Mouse (Mus musculus): ENCODE data around the gene Tmed5. TPM values are rescaled to one million over a fixed set of nuclear protein-coding genes. Genes with fewer than 3 reads are reported as not detected.
"Not testable (repeated sequence)": the region's sequence is repeated elsewhere in the genome, so short reads cannot be mapped to it uniquely, and the experiment has no call there.

Tmed5 gene
- total and polyA plus RNA-seq, 2 experiments from 2014 or later: 23.4 to 26.4 TPM

DNA sequence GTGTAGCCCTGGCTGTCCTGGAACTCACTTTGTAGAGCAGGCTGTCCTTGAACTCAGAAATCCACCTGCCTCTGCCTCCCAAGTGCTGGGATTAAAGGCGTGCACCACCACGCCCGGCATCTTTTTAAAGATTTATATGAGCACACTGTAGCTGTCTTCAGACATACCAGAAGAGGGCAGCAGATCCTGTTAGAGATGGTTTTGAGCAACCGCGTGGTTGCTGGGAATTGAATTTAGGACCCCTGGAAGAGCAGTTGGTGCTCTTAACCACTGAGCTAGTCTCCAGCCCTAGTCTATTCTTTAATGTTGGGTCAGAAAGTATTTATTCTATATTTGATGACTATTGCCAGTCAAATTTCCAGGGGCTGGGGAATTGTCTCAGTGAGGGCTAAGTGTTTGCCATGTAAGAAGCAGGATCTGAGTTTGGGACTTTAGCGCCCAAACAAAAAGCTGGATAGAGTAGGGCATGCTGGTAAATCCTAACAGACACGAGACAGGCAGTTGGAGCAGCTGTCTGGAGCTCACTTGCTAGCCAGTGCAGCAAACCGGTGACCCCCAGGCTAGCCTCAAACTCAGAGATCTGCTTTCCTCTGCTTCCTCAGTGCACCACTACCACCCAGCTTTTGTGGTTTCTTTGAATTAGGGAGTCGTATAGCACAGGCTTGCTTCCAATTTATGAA, 12.1 kb downstream of the Tmed5 start:
- 87% methylated on average over 9 of the region's 9 CpGs for WGBS
- H3K9me3 ChIP-seq (ENCODE audit: low read length): no peaks in the 10 kb centered on the region
- peaks cover 2% of the 10 kb centered on the region; the same call in 1 of the 2 replicates for H3K36me3 ChIP-seq (ENCODE audit: insufficient read depth, low read length)
- no peaks in the 10 kb centered on the region for H3K27me3 ChIP-seq (ENCODE audit: insufficient read depth, low read length)
- no peak overlapping the region for H3K4me2 ChIP-seq (ENCODE audit: low read depth, low read length, poor library complexity, severe bottlenecking)
- ATAC-seq (ENCODE audit: low FRiP score): no peak
- no peak for DNase-seq (ENCODE audit: low spot score)
- no peak overlapping the region for H3K9ac ChIP-seq (replicated peaks; ENCODE audit: low read length, poor library complexity, severe bottlenecking)
- no peak overlapping the region for H3K4me3 ChIP-seq (ENCODE audit: low read depth, low read length)
- no peak overlapping the region for H3K27ac ChIP-seq (ENCODE audit: low read depth, low read length)
- H3K4me1 ChIP-seq (ENCODE audit: insufficient read depth, low read length): no peaks in the 10 kb centered on the region
- peak; percentile 13; the same call in 1 of the 2 replicates for TF ChIP-seq CTCF (IDR thresholded peaks at IDR 0.05)

DNA sequence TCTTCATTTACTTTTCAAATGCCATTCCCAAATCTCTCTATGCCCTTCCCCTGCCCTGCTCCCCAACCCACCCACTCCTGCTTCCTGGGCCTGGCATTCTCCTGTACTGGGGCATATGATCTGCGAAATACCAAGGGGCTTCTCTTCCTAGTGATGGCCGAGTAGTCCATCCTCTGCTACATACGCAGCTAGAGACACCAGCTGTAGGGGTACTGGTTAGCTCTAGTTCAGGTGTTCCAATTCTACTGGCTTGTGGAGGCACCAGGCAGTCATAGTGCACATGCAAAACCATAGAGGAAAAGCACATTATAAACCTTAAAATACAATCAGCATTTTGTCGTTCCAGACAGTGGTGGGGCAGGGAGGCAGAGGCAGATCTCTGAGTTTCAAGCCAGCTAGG, 14.7 kb downstream of the Tmed5 start:
- no peak overlapping the region for H3K4me2 ChIP-seq (ENCODE audit: low read depth, low read length, poor library complexity, severe bottlenecking)
- H3K27me3 ChIP-seq (ENCODE audit: insufficient read depth, low read length): no peaks in the 10 kb centered on the region
- no peaks in the 10 kb centered on the region for H3K36me3 ChIP-seq (ENCODE audit: insufficient read depth, low read length)
- H3K9me3 ChIP-seq (ENCODE audit: low read length): no peaks in the 10 kb centered on the region
- H3K9ac ChIP-seq (replicated peaks; ENCODE audit: low read length, poor library complexity, severe bottlenecking): no peak overlapping the region
- no peaks in the 10 kb centered on the region for H3K4me1 ChIP-seq (ENCODE audit: insufficient read depth, low read length)
- WGBS: 92% methylated on average over 4 of the region's 4 CpGs
- H3K4me3 ChIP-seq (ENCODE audit: low read depth, low read length): no peak overlapping the region
- DNase-seq (ENCODE audit: low spot score) (no peak), ATAC-seq (ENCODE audit: low FRiP score) (no peak)
- no peak for TF ChIP-seq CTCF (IDR thresholded peaks at IDR 0.05)
- no peak overlapping the region for H3K27ac ChIP-seq (ENCODE audit: low read depth, low read length)

DNA sequence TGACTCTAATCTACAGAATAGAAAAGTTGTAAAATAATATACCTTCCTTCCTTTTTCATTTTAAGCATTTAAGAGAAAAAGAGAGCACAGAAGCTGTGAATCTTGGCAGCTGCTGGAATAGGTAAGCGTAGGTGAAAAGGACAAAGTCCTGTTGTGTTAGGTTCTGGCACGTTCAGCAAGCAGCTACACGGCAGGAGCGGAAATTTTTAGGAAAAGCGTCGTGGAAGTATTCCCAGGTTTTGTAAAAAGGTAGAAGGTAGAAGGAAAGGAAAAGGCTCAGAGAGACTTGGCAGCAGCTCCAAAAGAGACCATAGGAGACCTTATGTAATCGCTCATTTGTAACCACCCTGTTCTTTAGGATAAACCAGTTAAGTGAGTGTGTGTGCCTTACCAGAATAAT, 23.1 kb downstream of the Tmed5 start:
- Histone ChIP-seq H3K4me3 (ENCODE audit: low read depth, low read length) (no peak overlapping the region), H3K9ac (replicated peaks; ENCODE audit: low read length, poor library complexity, severe bottlenecking) (no peak overlapping the region), H3K36me3 (ENCODE audit: insufficient read depth, low read length) (peaks cover 14% of the 10 kb centered on the region; the same call in 1 of the 2 replicates), H3K27ac (ENCODE audit: low read depth, low read length) (no peak overlapping the region), H3K4me1 (ENCODE audit: insufficient read depth, low read length) (no peaks in the 10 kb centered on the region), H3K9me3 (ENCODE audit: low read length) (no peaks in the 10 kb centered on the region), H3K4me2 (ENCODE audit: low read depth, low read length, poor library complexity, severe bottlenecking) (no peak overlapping the region), H3K27me3 (ENCODE audit: insufficient read depth, low read length) (no peaks in the 10 kb centered on the region)
- 95% methylated on average over 7 of the region's 7 CpGs for WGBS
- DNase-seq (ENCODE audit: low spot score) (no peak), ATAC-seq (ENCODE audit: low FRiP score) (no peak)
- no peak for TF ChIP-seq CTCF (IDR thresholded peaks at IDR 0.05)

DNA sequence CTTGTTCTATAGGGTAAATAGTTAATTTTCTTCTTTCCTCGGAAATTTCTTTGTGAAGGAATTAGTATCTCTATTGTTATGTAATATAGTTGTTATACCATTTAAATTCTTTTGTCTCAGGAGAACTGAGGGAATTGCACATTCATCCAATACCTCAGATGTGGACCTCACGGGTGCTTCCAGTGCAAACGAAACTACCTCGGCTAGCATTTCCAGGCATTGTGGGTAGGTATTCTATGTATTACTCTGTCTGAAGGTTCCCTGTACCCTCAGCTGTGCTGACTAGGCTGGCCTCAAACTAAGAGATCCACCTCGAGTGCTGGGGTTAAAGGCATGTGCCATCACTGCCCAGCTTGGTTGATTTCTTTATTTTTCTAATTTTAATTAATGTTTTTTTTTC, 28.1 kb downstream of the Tmed5 start:
- DNase-seq (ENCODE audit: low spot score) (no peak), ATAC-seq (ENCODE audit: low FRiP score) (no peak)
- peaks cover 34% of the 10 kb centered on the region for H3K36me3 ChIP-seq (ENCODE audit: insufficient read depth, low read length)
- H3K4me1 ChIP-seq (ENCODE audit: insufficient read depth, low read length): no peaks in the 10 kb centered on the region
- H3K9ac ChIP-seq (replicated peaks; ENCODE audit: low read length, poor library complexity, severe bottlenecking): no peak overlapping the region
- H3K4me2 ChIP-seq (ENCODE audit: low read depth, low read length, poor library complexity, severe bottlenecking): no peak overlapping the region
- WGBS: 81% methylated on average over 5 of the region's 5 CpGs
- H3K4me3 ChIP-seq (ENCODE audit: low read depth, low read length): no peak overlapping the region
- H3K9me3 ChIP-seq (ENCODE audit: low read length): no peaks in the 10 kb centered on the region
- H3K27ac ChIP-seq (ENCODE audit: low read depth, low read length): no peak overlapping the region
- TF ChIP-seq CTCF (IDR thresholded peaks at IDR 0.05): no peak
- H3K27me3 ChIP-seq (ENCODE audit: insufficient read depth, low read length): no peaks in the 10 kb centered on the region

DNA sequence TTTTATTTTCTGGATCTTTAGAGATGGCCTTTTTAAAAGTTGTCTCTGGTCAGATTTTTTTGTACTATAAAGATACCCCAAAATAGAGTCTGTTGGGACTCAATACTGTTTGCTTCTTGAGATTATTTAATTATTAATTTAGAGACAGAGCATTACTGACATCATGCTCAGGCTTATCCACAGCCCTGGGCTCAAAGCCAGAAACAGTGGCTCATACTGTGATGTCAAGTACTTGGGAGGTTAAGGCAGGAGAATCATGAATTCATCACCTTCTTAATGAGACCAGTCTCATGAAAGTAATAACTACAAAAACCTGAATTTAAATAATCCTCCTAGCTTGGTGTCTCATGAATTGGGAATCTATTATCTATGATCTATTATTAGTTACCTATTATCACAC, 32.2 kb downstream of the Tmed5 start:
- Histone ChIP-seq H3K27me3 (ENCODE audit: insufficient read depth, low read length) (no peaks in the 10 kb centered on the region), H3K36me3 (ENCODE audit: insufficient read depth, low read length) (peaks cover 42% of the 10 kb centered on the region), H3K4me1 (ENCODE audit: insufficient read depth, low read length) (no peaks in the 10 kb centered on the region), H3K9ac (replicated peaks; ENCODE audit: low read length, poor library complexity, severe bottlenecking) (no peak overlapping the region), H3K4me2 (ENCODE audit: low read depth, low read length, poor library complexity, severe bottlenecking) (no peak overlapping the region), H3K4me3 (ENCODE audit: low read depth, low read length) (no peak overlapping the region), H3K27ac (ENCODE audit: low read depth, low read length) (no peak overlapping the region), H3K9me3 (ENCODE audit: low read length) (no peaks in the 10 kb centered on the region)
- no peak for ATAC-seq (ENCODE audit: low FRiP score)
- peak; percentile 4 for DNase-seq (ENCODE audit: low spot score)
- TF ChIP-seq CTCF (IDR thresholded peaks at IDR 0.05): no peak

DNA sequence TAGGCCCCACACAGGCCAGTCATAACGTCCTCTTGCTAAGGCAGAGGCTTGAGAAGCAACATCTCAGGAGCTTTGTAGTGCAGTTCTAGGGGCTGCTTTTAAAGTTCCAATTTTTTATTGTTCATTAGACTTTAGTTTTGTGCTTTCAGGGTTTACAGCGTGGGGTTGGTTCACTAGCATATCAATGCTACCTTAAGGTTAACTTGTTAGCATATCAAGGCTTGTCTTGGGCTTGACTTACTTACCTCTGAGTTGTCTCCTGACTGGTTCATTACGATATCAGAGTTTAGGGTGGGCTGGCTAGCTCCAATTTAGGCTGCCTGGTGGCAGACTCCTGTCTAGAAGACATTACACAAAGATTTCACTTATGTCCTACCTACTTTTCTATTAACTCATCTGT, 34.7 kb downstream of the Tmed5 start:
- Histone ChIP-seq H3K36me3 (ENCODE audit: insufficient read depth, low read length) (peaks cover 33% of the 10 kb centered on the region), H3K4me1 (ENCODE audit: insufficient read depth, low read length) (no peaks in the 10 kb centered on the region), H3K4me2 (ENCODE audit: low read depth, low read length, poor library complexity, severe bottlenecking) (no peak overlapping the region), H3K9me3 (ENCODE audit: low read length) (no peaks in the 10 kb centered on the region), H3K9ac (replicated peaks; ENCODE audit: low read length, poor library complexity, severe bottlenecking) (no peak overlapping the region), H3K27ac (ENCODE audit: low read depth, low read length) (no peak overlapping the region), H3K27me3 (ENCODE audit: insufficient read depth, low read length) (no peaks in the 10 kb centered on the region), H3K4me3 (ENCODE audit: low read depth, low read length) (no peak overlapping the region)
- ATAC-seq (ENCODE audit: low FRiP score) (no peak), DNase-seq (ENCODE audit: low spot score) (no peak)
- TF ChIP-seq CTCF (IDR thresholded peaks at IDR 0.05): no peak
- WGBS: 95% methylated on average over 3 of the region's 3 CpGs

DNA sequence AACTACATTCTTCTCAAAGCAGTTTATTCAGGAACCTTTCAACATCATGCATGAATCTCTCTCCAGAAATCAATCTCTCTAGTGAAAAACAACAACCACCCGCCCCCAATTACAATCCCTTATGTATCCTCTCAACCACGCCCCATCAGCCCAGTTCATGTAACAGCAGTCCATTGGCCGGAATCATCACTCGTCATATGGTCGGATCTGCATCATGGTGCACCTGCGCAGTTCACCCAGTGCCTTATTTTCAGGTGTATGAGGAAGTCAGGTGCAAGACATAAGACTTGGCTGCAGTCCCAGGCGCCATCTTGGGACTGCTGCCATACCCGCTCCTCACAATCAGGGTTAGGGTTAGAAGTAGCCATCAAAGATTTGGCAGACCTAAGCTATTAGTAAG, 39.7 kb downstream of the Tmed5 start:
- not testable (repeated sequence) for H3K27me3 ChIP-seq (ENCODE audit: insufficient read depth, low read length); H3K9ac ChIP-seq (replicated peaks; ENCODE audit: low read length, poor library complexity, severe bottlenecking); ATAC-seq (ENCODE audit: low FRiP score); H3K9me3 ChIP-seq (ENCODE audit: low read length); H3K4me3 ChIP-seq (ENCODE audit: low read depth, low read length); H3K27ac ChIP-seq (ENCODE audit: low read depth, low read length); H3K4me1 ChIP-seq (ENCODE audit: insufficient read depth, low read length); H3K4me2 ChIP-seq (ENCODE audit: low read depth, low read length, poor library complexity, severe bottlenecking); DNase-seq (ENCODE audit: low spot score)
- H3K36me3 ChIP-seq (ENCODE audit: insufficient read depth, low read length): peaks cover 34% of the 10 kb centered on the region
- WGBS: 95% methylated on average over 8 of the region's 8 CpGs

All from midbrain, postnatal 0 days (tissue).